Mouse (Mus musculus) stomach, postnatal 0 days (tissue): Measurements from ENCODE around the gene Camsap1.

Experiments
- CTCF ChIP-seq: IDR thresholded peaks from 2 replicates; pipeline ENCODE4 v1.5.1; 2016; ENCODE audit warnings: antibody characterized with exemption, low read depth, mild to moderate bottlenecking, moderate library complexity
- EP300 ChIP-seq: optimal IDR thresholded peaks from 2 replicates; pipeline ENCODE3; 2016; ENCODE audit warnings: antibody characterized with exemption

DNA sequence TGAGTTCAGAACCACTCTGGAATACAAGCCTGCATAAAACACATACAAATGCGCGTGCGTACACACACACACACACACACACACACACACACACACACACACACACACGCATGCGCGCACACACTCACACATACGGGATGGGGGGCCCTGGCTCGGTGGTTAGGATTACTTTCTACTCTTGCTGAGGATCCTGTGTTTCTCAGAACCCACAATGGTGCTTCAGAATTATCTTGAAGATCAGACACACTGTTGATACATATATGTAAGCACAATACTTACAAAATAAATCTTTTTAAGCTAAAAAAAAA lies 39.1 kb upstream of the Camsap1 start:
- no peak for TF ChIP-seq CTCF
- no peak for TF ChIP-seq EP300
